Mouse (Mus musculus) stomach, postnatal 0 days (tissue): Measurements from ENCODE around the gene Meis2.

Experiments used
- CTCF ChIP-seq: IDR thresholded peaks from 2 replicates; pipeline ENCODE4 v1.5.1; 2016; ENCODE audit warnings: antibody characterized with exemption, low read depth, mild to moderate bottlenecking, moderate library complexity
- EP300 ChIP-seq: optimal IDR thresholded peaks from 2 replicates; pipeline ENCODE3; 2016; ENCODE audit warnings: antibody characterized with exemption

DNA sequence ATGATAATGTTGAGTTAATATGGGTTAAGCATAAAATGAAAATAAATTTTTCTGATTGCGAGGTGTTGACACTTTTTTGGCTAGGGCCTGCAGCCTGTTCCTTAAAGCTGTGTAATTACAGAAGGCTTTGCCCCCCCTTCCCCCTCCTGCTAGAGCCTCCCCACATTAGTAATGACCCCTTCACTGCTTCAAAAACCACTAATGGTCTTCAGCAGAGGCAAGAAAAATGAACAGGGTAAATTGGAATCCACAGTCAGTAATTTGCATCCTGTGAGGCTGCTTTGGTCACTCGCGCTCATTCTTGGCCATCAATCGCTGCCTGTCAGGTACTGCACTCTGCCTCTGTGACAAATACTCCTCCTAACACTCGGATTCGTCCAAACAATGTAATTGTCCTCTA, 142.4 kb downstream of the Meis2 start:
- TF ChIP-seq EP300 = no peak
- TF ChIP-seq CTCF = no peak
